Mouse (Mus musculus) limb, embryonic 10.5 days (tissue): ENCODE measurements around the gene Tmem238. TPM values are rescaled to one million over a fixed set of nuclear protein-coding genes. Genes with fewer than 3 reads are reported as not detected.

ENCODE experiments used
- DNase-seq: peaks from one replicate; pipeline ENCODE4 v3.0.0-alpha.2; 2017; ENCODE audit warnings: low spot score
- H3K27ac ChIP-seq: fragments of 300-500 bp; sonication (generic); 2 replicates; pipeline ENCODE4 v1.5.1; 2016; ENCODE audit warnings: mild to moderate bottlenecking
- H3K27me3 ChIP-seq: fragments of 300-500 bp; sonication (generic); 2 replicates; pipeline ENCODE4 v1.6.1; 2016; ENCODE audit warnings: low read depth, mild to moderate bottlenecking; ENCODE audit not compliant: poor library complexity, severe bottlenecking
- H3K36me3 ChIP-seq: fragments of 300-500 bp; sonication (generic); 2 replicates; pipeline ENCODE4 v1.6.1; 2016; ENCODE audit warnings: mild to moderate bottlenecking, moderate library complexity
- H3K4me1 ChIP-seq: fragments of 300-500 bp; sonication (generic); 2 replicates; pipeline ENCODE4 v1.6.1; 2016
- H3K4me3 ChIP-seq: fragments of 300-500 bp; sonication (generic); 2 replicates; pipeline ENCODE4 v1.5.1; 2016; ENCODE audit warnings: mild to moderate bottlenecking, moderate library complexity
- H3K9me3 ChIP-seq: fragments of 300-500 bp; sonication (generic); replicated peaks from 2 replicates; pipeline ENCODE4 v1.6.1; 2016; ENCODE audit warnings: mild to moderate bottlenecking
- WGBS: fragments of 180-500 bp; shearing (Covaris S2); methylation state at CpG from one replicate; pipeline ENCODE4 v1.1.7; 2016; 5-methylcytosine and 5-hydroxymethylcytosine counted together
- polyA plus RNA-seq: library from polyadenylated mRNA; unstranded; fragments of >200 nt; fragmentation: Nextera tagmentation; extraction: Ambion mirVana; gene quantifications from 2 replicates; pipeline ENCODE4 v1.2.1, GENCODE M21; 2016

Gene Tmem238
- polyA plus RNA-seq, 1 experiment from 2014 or later: 4.8 TPM

GRCm38 (mm10) chr7:4749169-4749568 is 40.3 kb downstream of the Tmem238 start:
- H3K36me3 ChIP-seq: peaks cover 29% of the 10 kb centered on the region
- 0 out of 2 replicates have a peak, but pooled peaks cover 5% of the 10 kb centered on the region for H3K27me3 ChIP-seq
- H3K4me3 ChIP-seq: no peak overlapping the region
- H3K9me3 ChIP-seq: no peaks in the 10 kb centered on the region
- peaks cover 28% of the 10 kb centered on the region for H3K4me1 ChIP-seq
- DNase-seq: no peak
- H3K27ac ChIP-seq: no peak overlapping the region
- 79% methylated on average over 2 of the region's 2 CpGs for WGBS

GRCm38 (mm10) chr7:4748321-4748720 is 41.1 kb downstream of the Tmem238 start:
- DNase-seq: no peak
- Histone ChIP-seq H3K4me3 (no peak overlapping the region), H3K9me3 (no peaks in the 10 kb centered on the region), H3K4me1 (peaks cover 26% of the 10 kb centered on the region), H3K27ac (no peak overlapping the region), H3K36me3 (peaks cover 37% of the 10 kb centered on the region), H3K27me3 (no peaks in the 10 kb centered on the region)
- 73% methylated on average over 4 of the region's 4 CpGs for WGBS

- Histone ChIP-seq H3K9me3 (no peaks in the 10 kb centered on the region), H3K36me3 (peaks cover 47% of the 10 kb centered on the region)
- WGBS: 64% methylated on average over 9 of the region's 9 CpGs
These were observed 42.1 kb downstream of the Tmem238 start for GRCm38 (mm10) chr7:4747156-4747899.

GRCm38 (mm10) chr7:4746326-4746980 is 43.0 kb downstream of the Tmem238 start:
- Histone ChIP-seq H3K27ac (no peak overlapping the region), H3K9me3 (no peaks in the 10 kb centered on the region), H3K4me1 (peaks cover 23% of the 10 kb centered on the region), H3K36me3 (peaks cover 52% of the 10 kb centered on the region), H3K4me3 (no peak overlapping the region), H3K27me3 (no peaks in the 10 kb centered on the region)
- DNase-seq: no peak
- whole genome bisulfite sequencing: 86% methylated on average over 22 of the region's 22 CpGs

More at GRCm38 (mm10) chr7:4747156-4747899, 42.1 kb downstream of the Tmem238 start:
- Histone ChIP-seq H3K27me3 (no peaks in the 10 kb centered on the region), H3K27ac (no peak overlapping the region), H3K4me1 (peaks cover 23% of the 10 kb centered on the region), H3K4me3 (no peak overlapping the region)
- no peak for DNase-seq

- H3K36me3 ChIP-seq: peaks cover 52% of the 10 kb centered on the region
- H3K9me3 ChIP-seq: no peaks in the 10 kb centered on the region
- WGBS: 92% methylated on average over 6 of the region's 6 CpGs
- H3K27ac ChIP-seq: no peak overlapping the region
- no peaks in the 10 kb centered on the region for H3K27me3 ChIP-seq
- peaks cover 30% of the 10 kb centered on the region for H3K4me1 ChIP-seq
- no peak overlapping the region for H3K4me3 ChIP-seq
- DNase-seq: no peak
These were observed 44.6 kb downstream of the Tmem238 start for GRCm38 (mm10) chr7:4744886-4745285.

- H3K27ac ChIP-seq: no peak overlapping the region
- peaks cover 52% of the 10 kb centered on the region for H3K36me3 ChIP-seq
These were observed 46.1 kb downstream of the Tmem238 start for GRCm38 (mm10) chr7:4743354-4743753.

GRCm38 (mm10) chr7:4742482-4742819 is 47.0 kb downstream of the Tmem238 start:
- peaks cover 36% of the 10 kb centered on the region for H3K4me1 ChIP-seq
- H3K36me3 ChIP-seq: peaks cover 52% of the 10 kb centered on the region
- DNase-seq: no peak
- 84% methylated on average over 6 of the region's 6 CpGs for WGBS
- H3K9me3 ChIP-seq: no peaks in the 10 kb centered on the region
- H3K27me3 ChIP-seq: no peaks in the 10 kb centered on the region
- H3K4me3 ChIP-seq: peak overlapping the region; percentile 84; the same call in 1 of the 2 replicates
- H3K27ac ChIP-seq: no peak overlapping the region

More at GRCm38 (mm10) chr7:4743354-4743753, 46.1 kb downstream of the Tmem238 start:
- Histone ChIP-seq H3K9me3 (no peaks in the 10 kb centered on the region), H3K27me3 (no peaks in the 10 kb centered on the region), H3K4me3 (no peak overlapping the region), H3K4me1 (peaks cover 36% of the 10 kb centered on the region)
- no peak for DNase-seq
- WGBS: 83% methylated on average over 2 of the region's 2 CpGs

- H3K4me1 ChIP-seq: peaks cover 36% of the 10 kb centered on the region
- H3K4me3 ChIP-seq: peak overlapping the region; percentile 84
- WGBS: 84% methylated on average over 21 of the region's 21 CpGs
- H3K9me3 ChIP-seq: no peaks in the 10 kb centered on the region
- H3K27me3 ChIP-seq: no peaks in the 10 kb centered on the region
- no peak for DNase-seq
- H3K27ac ChIP-seq: peak overlapping the region; percentile 94; the same call in 1 of the 2 replicates
- H3K36me3 ChIP-seq: peaks cover 48% of the 10 kb centered on the region
These were observed 47.6 kb downstream of the Tmem238 start for GRCm38 (mm10) chr7:4741672-4742481.

- 8% methylated on average over 4 of the region's 4 CpGs for WGBS
- H3K4me3 ChIP-seq: peak overlapping the region; percentile 84
- peak overlapping the region; percentile 94 for H3K27ac ChIP-seq
- no peaks in the 10 kb centered on the region for H3K9me3 ChIP-seq
- H3K27me3 ChIP-seq: no peaks in the 10 kb centered on the region
- peaks cover 41% of the 10 kb centered on the region for H3K36me3 ChIP-seq
- peaks cover 32% of the 10 kb centered on the region for H3K4me1 ChIP-seq
- DNase-seq: peak; percentile 49
These were observed 48.3 kb downstream of the Tmem238 start for GRCm38 (mm10) chr7:4741151-4741550.

- H3K9me3 ChIP-seq: no peaks in the 10 kb centered on the region
- peak overlapping the region; percentile 84 for H3K4me3 ChIP-seq
- peaks cover 33% of the 10 kb centered on the region for H3K36me3 ChIP-seq
- no peak for DNase-seq
- under 1% methylated on average over 14 of the region's 14 CpGs for WGBS
- H3K4me1 ChIP-seq: peaks cover 31% of the 10 kb centered on the region
- peak overlapping the region; percentile 94 for H3K27ac ChIP-seq
- H3K27me3 ChIP-seq: no peaks in the 10 kb centered on the region
These were observed 49.1 kb downstream of the Tmem238 start for GRCm38 (mm10) chr7:4740309-4740727.

- under 1% methylated on average over 40 of the region's 44 CpGs for WGBS
- Histone ChIP-seq H3K36me3 (peaks cover 29% of the 10 kb centered on the region), H3K4me3 (peak within 1 kb of the TSS; percentile 84), H3K4me1 (peaks cover 31% of the 10 kb centered on the region), H3K27ac (peak within 1 kb of the TSS; percentile 94), H3K27me3 (no peaks in the 10 kb centered on the region), H3K9me3 (no peaks in the 10 kb centered on the region)
- DNase-seq: peak; percentile 90
These were observed 49.7 kb downstream of the Tmem238 start, which contains the start of gene Kmt5c for GRCm38 (mm10) chr7:4739544-4740275. Gene Kmt5c, plus strand, starts transcription at chr7:4740115.

- Histone ChIP-seq H3K27me3 (no peaks in the 10 kb centered on the region), H3K9me3 (no peaks in the 10 kb centered on the region), H3K4me1 (peaks cover 31% of the 10 kb centered on the region), H3K27ac (peak overlapping the region; percentile 72), H3K4me3 (peak overlapping the region; percentile 84), H3K36me3 (peaks cover 22% of the 10 kb centered on the region)
- 52% methylated on average over 10 of the region's 10 CpGs for WGBS
- no peak for DNase-seq
These were observed 50.4 kb downstream of the Tmem238 start for GRCm38 (mm10) chr7:4739041-4739543.
